Mouse (Mus musculus) monocyte, adult 5-6 weeks (primary cell): ENCODE measurements around the gene Gm20830. TPM values are rescaled to one million over a fixed set of nuclear protein-coding genes. Genes with fewer than 3 reads are reported as not detected.
"Not testable (repeated sequence)": the region's sequence is repeated elsewhere in the genome, so short reads cannot be mapped to it uniquely, and the experiment has no call there.

ENCODE experiments used
- ATAC-seq: fragments of 153-309, 156-312 bp; replicated peaks from 2 replicates; pipeline ENCODE4 v1.8.0; 2017; ENCODE audit warnings: mild to moderate bottlenecking; ENCODE audit not compliant: low TSS enrichment, insufficient number of reproducible peaks, severe bottlenecking, poor library complexity, low FRiP score
- total RNA-seq: library from RNA; stranded (forward); fragments of 200-1000, 200-491, 200-594 nt; gene quantifications from 3 replicates; pipeline ENCODE4 v1.2.3, GENCODE M21; 2017

Gene Gm20830
- total RNA-seq, result 0.96 TPM in 1 of 3 replicates, not detected in the others

- not testable (repeated sequence) for ATAC-seq
Measured at GRCm38 (mm10) chrY:6918182-6918581, at the start of gene Gm20830. Gene Gm20830 (minus strand): TSS chrY:6918282.

Other genes with a start within 250 kb of the Gm20830 start
- not detected in 3 replicates for gene Gm21719, start 235.4 kb downstream of the Gm20830 start, total RNA-seq